Mouse (Mus musculus) spleen, postnatal 4 days (tissue): ENCODE measurements around the gene Gtf2ird2.

Experiments
- DNase-seq, 2 experiments: peaks; one replicate each; pipeline ENCODE4 v3.0.0; 2022; ENCODE audit warnings: low spot score in 2 of 2

Gtf2ird2 gene

GRCm38 (mm10) chr5:134234205-134234604 is 50.4 kb downstream of the Gtf2ird2 start:
- DNase-seq, result no peak

GRCm38 (mm10) chr5:134235111-134235510 is 51.3 kb downstream of the Gtf2ird2 start:
- no peak for DNase-seq

GRCm38 (mm10) chr5:134236241-134236640 is 52.4 kb downstream of the Gtf2ird2 start:
- DNase-seq, result no peak

DNA sequence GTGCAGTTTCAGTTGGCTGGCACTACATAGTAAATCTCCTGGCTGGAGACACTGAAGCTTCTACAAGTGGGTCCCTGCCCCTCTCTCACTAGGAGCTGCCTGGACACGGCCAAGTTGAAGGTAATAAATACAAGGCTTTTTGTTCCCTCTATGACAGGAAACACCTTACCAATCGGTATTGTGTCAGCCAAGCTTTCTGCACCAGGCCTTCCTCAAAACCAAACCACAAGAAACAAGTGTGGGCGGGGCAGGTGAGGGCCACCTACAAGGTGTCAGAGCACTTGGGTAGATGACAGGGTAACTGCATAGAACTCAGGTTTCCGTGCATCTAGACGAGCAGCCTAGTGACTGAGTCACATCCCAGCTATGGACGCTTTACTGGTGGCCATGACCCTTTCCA is 53.0 kb downstream of the Gtf2ird2 start:
- peak in 1 of 2 experiments; percentile 72 for DNase-seq

DNA sequence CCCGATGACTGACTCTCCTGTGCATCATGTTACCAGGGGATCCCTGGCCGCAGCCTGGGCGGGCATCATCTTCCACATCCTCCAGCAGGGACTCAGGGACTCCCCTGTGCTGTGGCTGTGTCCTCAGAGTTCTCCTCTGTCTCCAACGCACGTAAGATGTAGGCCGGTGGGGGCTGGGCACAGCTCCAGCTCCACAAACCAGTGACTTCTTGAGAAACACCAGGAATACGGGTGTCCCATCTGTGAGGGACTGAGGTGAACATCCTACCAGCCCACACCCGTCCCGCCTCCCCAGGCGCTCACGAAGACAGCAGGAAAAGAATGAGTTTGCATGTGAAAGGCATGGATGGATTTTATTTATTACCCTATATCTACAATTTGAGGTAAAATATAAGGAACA is 53.7 kb downstream of the Gtf2ird2 start:
- no peak for DNase-seq

DNA sequence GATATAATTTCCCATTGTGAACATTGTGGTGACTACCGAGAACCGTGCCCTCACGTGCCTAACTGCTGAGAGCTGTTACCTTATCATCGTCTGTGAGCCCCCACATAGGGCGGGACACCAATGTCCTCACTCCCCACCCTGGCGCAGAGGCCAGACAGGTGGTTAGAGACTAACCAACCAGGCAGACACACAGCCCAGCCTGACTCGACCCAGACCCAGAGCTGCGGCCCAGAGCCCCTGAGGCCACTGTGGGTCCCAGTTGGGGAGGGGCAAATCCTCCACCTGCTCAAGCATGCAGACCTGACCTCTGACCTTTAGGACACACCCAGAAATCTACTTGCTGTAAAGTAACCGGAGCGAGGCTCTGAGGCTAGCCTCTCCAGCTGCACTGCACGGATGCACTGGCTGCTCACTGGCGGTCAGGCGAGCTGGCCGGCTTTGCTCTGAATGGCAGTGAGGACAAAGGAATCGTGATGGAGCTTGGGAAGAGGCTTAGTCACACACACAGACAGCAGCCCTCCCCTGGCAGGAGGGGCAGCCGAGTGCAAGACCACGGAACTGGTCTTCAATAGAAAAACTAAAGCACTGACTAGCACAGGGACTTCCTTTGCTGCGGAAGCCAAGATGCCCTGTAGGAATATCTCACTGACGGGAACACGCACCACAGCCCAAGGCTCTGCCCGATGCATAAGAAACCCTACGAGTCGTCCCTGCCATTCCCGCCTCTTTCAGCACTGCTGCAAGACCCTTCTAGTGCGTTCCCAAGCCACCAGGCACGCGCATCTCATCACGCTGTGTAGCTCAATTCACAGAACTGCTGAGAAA is 54.3 kb downstream of the Gtf2ird2 start:
- peak in 1 of 2 experiments; percentile 14 for DNase-seq

- DNase-seq, result no peak
Measured at GRCm38 (mm10) chr5:134241831-134242230, 58.0 kb downstream of the Gtf2ird2 start.

GRCm38 (mm10) chr5:134243661-134244436 is 60.0 kb downstream of the Gtf2ird2 start:
- DNase-seq, result no peak

DNA sequence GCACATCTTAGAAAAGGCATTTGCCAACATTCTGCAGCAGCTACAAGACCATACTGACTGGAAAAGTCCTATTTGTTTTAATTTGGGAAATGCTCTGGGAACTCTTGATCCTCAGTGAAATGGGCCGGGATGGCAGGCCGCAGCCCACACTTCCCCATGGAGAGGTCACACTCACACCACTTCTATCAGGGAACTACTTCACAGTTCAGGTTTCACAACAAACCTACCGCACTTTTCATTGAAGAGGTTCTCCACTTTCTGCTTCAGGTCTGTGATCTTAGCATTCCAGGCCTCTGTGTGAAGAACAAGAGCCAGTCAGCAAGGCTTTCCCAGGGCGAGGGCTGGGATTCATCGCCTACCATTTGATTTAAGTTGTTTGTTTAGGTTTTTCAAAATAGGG is 61.1 kb downstream of the Gtf2ird2 start:
- DNase-seq, result no peak

GRCm38 (mm10) chr5:134246146-134246545 is 62.3 kb downstream of the Gtf2ird2 start:
- DNase-seq, result no peak

GRCm38 (mm10) chr5:134248608-134249244 is 64.9 kb downstream of the Gtf2ird2 start:
- DNase-seq, result no peak

GRCm38 (mm10) chr5:134249245-134249649 is 65.4 kb downstream of the Gtf2ird2 start:
- DNase-seq, result no peak

DNA sequence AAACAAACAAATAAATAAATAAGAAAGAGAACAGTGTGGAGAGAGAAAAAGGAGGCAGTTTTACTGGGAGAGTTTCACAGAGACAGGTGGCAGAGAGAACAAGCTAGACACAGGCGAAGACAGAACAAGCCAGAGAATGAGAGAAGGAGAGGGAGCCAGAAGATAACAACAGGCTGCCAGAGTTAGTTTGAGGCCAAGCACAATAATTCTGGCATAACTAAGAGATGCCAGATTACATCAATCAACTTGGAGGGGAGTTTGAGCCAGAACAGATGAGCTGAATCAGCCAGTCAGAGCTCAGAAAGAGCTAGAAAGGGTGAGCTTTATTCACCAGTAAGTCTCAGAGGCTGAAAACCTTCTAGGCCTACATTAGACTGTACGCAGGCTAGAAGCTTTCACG is 66.8 kb downstream of the Gtf2ird2 start:
- no peak for DNase-seq

- DNase-seq, result no peak
Measured at GRCm38 (mm10) chr5:134251083-134251482, 67.3 kb downstream of the Gtf2ird2 start.

GRCm38 (mm10) chr5:134253806-134254205 is 70.0 kb downstream of the Gtf2ird2 start:
- no peak for DNase-seq

GRCm38 (mm10) chr5:134255294-134255693 is 71.5 kb downstream of the Gtf2ird2 start:
- no peak for DNase-seq

DNA sequence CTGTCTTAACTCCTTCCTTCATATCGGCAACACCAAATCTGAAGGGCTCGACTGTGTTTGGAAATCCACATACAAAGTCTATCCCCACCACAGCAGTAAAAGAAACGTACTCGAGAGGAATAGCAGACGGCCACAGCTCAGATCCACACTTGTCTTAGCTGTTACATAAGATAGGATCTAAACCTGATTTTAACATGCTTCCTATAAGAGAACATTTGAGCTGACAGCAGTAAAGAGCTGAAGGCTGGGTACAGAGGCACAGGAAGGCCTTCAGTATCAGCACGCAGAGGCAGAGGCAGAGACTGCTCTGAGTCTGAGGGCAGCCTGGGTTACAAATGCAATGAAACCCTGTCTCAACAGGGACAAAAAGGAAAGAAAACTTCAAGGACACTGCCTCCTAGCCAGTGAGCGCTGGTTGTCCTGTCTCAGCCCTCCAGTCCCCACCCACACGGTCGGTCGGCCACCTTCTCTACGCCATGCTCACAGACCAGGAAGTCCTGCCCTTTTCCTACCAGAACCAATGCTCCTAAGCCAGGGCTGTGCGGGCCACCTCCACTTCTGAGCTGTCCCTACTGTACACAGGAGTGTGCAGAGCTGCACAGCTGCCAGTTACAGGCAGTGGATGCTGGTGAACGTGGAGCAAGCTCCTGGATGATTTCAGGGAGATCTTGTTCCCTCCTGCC is 73.7 kb downstream of the Gtf2ird2 start:
- no peak for DNase-seq

GRCm38 (mm10) chr5:134258395-134258794 is 74.6 kb downstream of the Gtf2ird2 start:
- DNase-seq, result no peak

- DNase-seq, result no peak
Measured at GRCm38 (mm10) chr5:134258934-134259333, 75.1 kb downstream of the Gtf2ird2 start.

GRCm38 (mm10) chr5:134260001-134260636 is 76.3 kb downstream of the Gtf2ird2 start:
- no peak for DNase-seq

DNA sequence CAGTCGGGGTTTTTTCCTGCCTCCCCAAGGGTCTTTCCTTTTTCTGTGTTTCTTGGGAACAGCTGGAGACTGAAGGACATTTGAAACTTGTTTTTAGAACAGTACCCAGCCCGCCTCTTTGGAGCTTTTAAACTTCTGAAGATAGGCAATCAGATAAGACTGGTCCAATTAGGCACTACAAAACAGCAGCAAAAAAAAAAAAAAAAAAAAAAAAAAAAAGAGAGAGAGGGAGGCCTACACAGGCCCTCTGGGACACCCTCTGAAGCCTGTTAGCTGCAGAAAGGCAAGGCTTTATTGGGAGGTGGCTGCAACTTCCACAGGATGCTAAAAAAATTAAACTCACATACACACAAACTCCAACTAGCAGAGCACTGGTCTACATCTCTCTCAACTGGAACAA is 82.1 kb downstream of the Gtf2ird2 start:
- DNase-seq, result no peak
